Comparison of ENCODE assay signal across 8 mouse cellular contexts in the genomic region with DNA sequence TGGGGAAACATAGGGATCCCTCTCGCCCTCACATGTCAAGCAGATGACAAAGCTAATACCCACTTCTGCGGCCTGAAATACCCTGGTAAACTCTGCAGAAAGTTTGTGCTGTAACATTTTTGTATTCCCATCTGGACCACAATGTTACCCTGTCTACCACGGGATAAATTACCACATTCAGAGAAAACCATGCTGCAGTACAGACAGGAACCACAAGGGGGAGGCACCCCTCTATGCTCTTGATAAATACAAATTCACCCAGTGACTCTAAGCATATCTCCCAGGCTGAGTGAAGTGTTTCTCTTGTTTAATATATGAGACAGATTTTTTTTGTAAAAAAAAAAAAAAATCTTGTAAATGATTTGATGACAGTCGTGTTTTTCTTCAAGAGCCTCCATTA.
DNase-seq lines count a peak whose midpoint lies in the region; ATAC-seq lines count a peak whose summit lies in the region.
"Not testable (repeated sequence)": the region's sequence is repeated elsewhere in the genome, so short reads cannot be mapped to it uniquely, and the experiment has no call there.

No protein-coding gene starts in this region.

- not testable (repeated sequence) for ATAC-seq in forebrain, embryonic 14.5 days; midbrain, embryonic 11.5 days (ENCODE audit: low FRiP score)

- not testable (repeated sequence) for H3K27me3 ChIP-seq in forebrain, embryonic 14.5 days (replicated peaks; ENCODE audit: control insufficient read depth, insufficient read depth, low read length); midbrain, embryonic 11.5 days (ENCODE audit: control insufficient read depth, insufficient read depth, low read length)

- WGBS in forebrain, embryonic 14.5 days, result 50% methylated on average over 4 of the region's 4 CpGs
- 47% methylated on average over 4 of the region's 4 CpGs for WGBS in midbrain, embryonic 11.5 days

- not testable (repeated sequence) for H3K9ac ChIP-seq in forebrain, embryonic 14.5 days (ENCODE audit: low read length); midbrain, embryonic 11.5 days (ENCODE audit: low read length)

- not testable (repeated sequence) for H3K4me3 ChIP-seq in forebrain, embryonic 14.5 days (ENCODE audit: low read depth, low read length); midbrain, embryonic 11.5 days (ENCODE audit: low read depth, low read length)

- H3K4me2 ChIP-seq in forebrain, embryonic 14.5 days (ENCODE audit: low read length); midbrain, embryonic 11.5 days: not testable (repeated sequence)

- DNase-seq in CD8-positive naive resting alpha-beta T cell, adult 2 months (ENCODE audit: low read depth in 2 of 2, low spot score in 2 of 2), result peak; percentile 10 to 43
- DNase-seq in cerebellum, adult 9-10 months, result peak; percentile 0
- peak; percentile 28 for DNase-seq in forebrain, embryonic 14.5 days (ENCODE audit: low spot score)
- DNase-seq in heart, postnatal 36 days, result peak; percentile 10 to 24
- peak; percentile 66 to 70 for DNase-seq in kidney, postnatal 4 days
- peak; percentile 73 for DNase-seq in liver
- peak; percentile 91 for DNase-seq in midbrain, embryonic 11.5 days (ENCODE audit: low spot score, missing footprints)
- DNase-seq in spleen, postnatal 4 days (ENCODE audit: low spot score in 2 of 2), result peak; percentile 51 to 78

- not testable (repeated sequence) for H3K4me1 ChIP-seq in forebrain, embryonic 14.5 days (ENCODE audit: control insufficient read depth, insufficient read depth, low read length); midbrain, embryonic 11.5 days (ENCODE audit: control insufficient read depth, insufficient read depth, low read length)

- intact Hi-C loops in heart, postnatal 36 days (cut with DNase I), result not testable (repeated sequence)

- not testable (repeated sequence) for H3K9me3 ChIP-seq in forebrain, embryonic 14.5 days (replicated peaks; ENCODE audit: control insufficient read depth, low read length); midbrain, embryonic 11.5 days (ENCODE audit: control insufficient read depth, low read length)

- not testable (repeated sequence) for H3K36me3 ChIP-seq in forebrain, embryonic 14.5 days (ENCODE audit: control insufficient read depth, insufficient read depth, low read length); midbrain, embryonic 11.5 days (ENCODE audit: control insufficient read depth, insufficient read depth, low read length)

- not testable (repeated sequence) for H3K27ac ChIP-seq in forebrain, embryonic 14.5 days (ENCODE audit: low read depth, low read length); midbrain, embryonic 11.5 days (ENCODE audit: low read depth, low read length)

Comparison
In these comparisons a context has a peak if more than half of its experiments do, and no peak if none do; other contexts are left out.
1. DNase-seq: peak in every context shown above with its lines; median percentile 91 in midbrain, embryonic 11.5 days; 73 in liver; 68 in kidney, postnatal 4 days; 64 in spleen, postnatal 4 days; 28 in forebrain, embryonic 14.5 days; 26 in CD8-positive naive resting alpha-beta T cell, adult 2 months; 17 in heart, postnatal 36 days; 0 in cerebellum, adult 9-10 months.